Mouse (Mus musculus) heart, embryonic 16.5 days (tissue): Measurements from ENCODE around the gene Tmcc3. TPM values are rescaled to one million over a fixed set of nuclear protein-coding genes. Genes with fewer than 3 reads are reported as not detected.

Experiments used
- ATAC-seq: fragments of 200-750 bp; cut with Nextera tagmentation; replicated peaks from 2 replicates; pipeline ENCODE4 v1.8.0; 2017; ENCODE audit warnings: moderate number of reproducible peaks; ENCODE audit not compliant: insufficient read depth, low FRiP score; ENCODE audit errors: extremely low read depth
- H3K27ac ChIP-seq: fragments of 300-500 bp; sonication (generic); 2 replicates; pipeline ENCODE4 v1.5.1; 2014; ENCODE audit warnings: mild to moderate bottlenecking, low read length, control low read depth, moderate library complexity
- H3K27me3 ChIP-seq: fragments of 300-500 bp; sonication (generic); 2 replicates; pipeline ENCODE4 v1.6.1; 2014; ENCODE audit warnings: low read length, mixed read lengths; ENCODE audit not compliant: control insufficient read depth, insufficient read depth
- H3K36me3 ChIP-seq: fragments of 300-500 bp; sonication (generic); 2 replicates; pipeline ENCODE4 v1.6.1; 2014; ENCODE audit not compliant: control insufficient read depth, insufficient read depth
- H3K4me1 ChIP-seq: fragments of 300-500 bp; sonication (generic); 2 replicates; pipeline ENCODE4 v1.6.1; 2014; ENCODE audit warnings: low read length, mixed read lengths; ENCODE audit not compliant: control insufficient read depth, insufficient read depth
- H3K4me2 ChIP-seq: fragments of 300-500 bp; sonication (generic); 2 replicates; pipeline ENCODE4 v1.6.1; 2014; ENCODE audit warnings: low read depth, mild to moderate bottlenecking, control low read depth, low read length
- H3K4me3 ChIP-seq: fragments of 300-500 bp; sonication (generic); 2 replicates; pipeline ENCODE4 v1.5.1; 2014; ENCODE audit warnings: mild to moderate bottlenecking, control low read depth, low read length
- H3K9ac ChIP-seq: fragments of 300-500 bp; sonication (generic); 2 replicates; pipeline ENCODE4 v1.6.1; 2014; ENCODE audit warnings: low read length, control low read depth
- H3K9me3 ChIP-seq: fragments of 300-500 bp; sonication (generic); replicated peaks from 2 replicates; pipeline ENCODE4 v1.6.1; 2016; ENCODE audit warnings: low read length; ENCODE audit not compliant: control insufficient read depth
- WGBS: fragments of 180-500 bp; shearing (Covaris S2); extraction: QIAGEN DNeasy Blood & Tissue Kit; methylation state at CpG from one replicate; pipeline ENCODE4 v1.1.7; 2014; 5-methylcytosine and 5-hydroxymethylcytosine counted together
- polyA plus RNA-seq: library from polyadenylated mRNA; unstranded; fragments of >200 nt; fragmentation: Nextera tagmentation; extraction: Ambion mirVana; gene quantifications from 2 replicates; pipeline ENCODE4 v1.2.1, GENCODE M21; 2015

Tmcc3 gene
- polyA plus RNA-seq, 1 experiment from 2014 or later, result 11.4 TPM

GRCm38 (mm10) chr10:94495496-94496235, 183.9 kb downstream of the Tmcc3 start:
- Histone ChIP-seq H3K9me3 (no peaks in the 10 kb centered on the region), H3K4me3 (no peak overlapping the region), H3K4me2 (no peak overlapping the region), H3K36me3 (no peaks in the 10 kb centered on the region), H3K4me1 (peaks cover 10% of the 10 kb centered on the region), H3K9ac (no peak overlapping the region), H3K27ac (no peak overlapping the region), H3K27me3 (no peaks in the 10 kb centered on the region)
- 86% methylated on average over 7 of the region's 7 CpGs for WGBS
- ATAC-seq, result no peak

GRCm38 (mm10) chr10:94496826-94497440, 185.2 kb downstream of the Tmcc3 start:
- ATAC-seq, result no peak
- WGBS, result 66% methylated on average over 8 of the region's 8 CpGs

GRCm38 (mm10) chr10:94500210-94500876, 188.6 kb downstream of the Tmcc3 start:
- Histone ChIP-seq H3K27ac (no peak overlapping the region), H3K4me3 (no peak overlapping the region), H3K9me3 (no peaks in the 10 kb centered on the region), H3K36me3 (no peaks in the 10 kb centered on the region), H3K27me3 (no peaks in the 10 kb centered on the region), H3K4me2 (no peak overlapping the region), H3K9ac (no peak overlapping the region), H3K4me1 (peaks cover 9% of the 10 kb centered on the region)
- no peak for ATAC-seq
- 45% methylated on average over 16 of the region's 16 CpGs for WGBS

More at GRCm38 (mm10) chr10:94496826-94497440, 185.2 kb downstream of the Tmcc3 start:
- no peak overlapping the region for H3K4me3 ChIP-seq
- no peak overlapping the region for H3K9ac ChIP-seq
- no peaks in the 10 kb centered on the region for H3K36me3 ChIP-seq
- peaks cover 12% of the 10 kb centered on the region for H3K4me1 ChIP-seq
- H3K27ac ChIP-seq, result no peak overlapping the region
- no peaks in the 10 kb centered on the region for H3K27me3 ChIP-seq
- H3K4me2 ChIP-seq, result no peak overlapping the region
- H3K9me3 ChIP-seq, result no peaks in the 10 kb centered on the region

- H3K4me1 ChIP-seq, result peaks cover 9% of the 10 kb centered on the region
- H3K4me2 ChIP-seq, result no peak overlapping the region
- 81% methylated on average over 7 of the region's 7 CpGs for WGBS
- H3K9me3 ChIP-seq, result no peaks in the 10 kb centered on the region
- no peak for ATAC-seq
- no peaks in the 10 kb centered on the region for H3K36me3 ChIP-seq
- no peak overlapping the region for H3K4me3 ChIP-seq
- H3K27ac ChIP-seq, result no peak overlapping the region
- H3K9ac ChIP-seq, result no peak overlapping the region
- no peaks in the 10 kb centered on the region for H3K27me3 ChIP-seq
These were observed 189.1 kb downstream of the Tmcc3 start for GRCm38 (mm10) chr10:94500877-94501273.

DNA sequence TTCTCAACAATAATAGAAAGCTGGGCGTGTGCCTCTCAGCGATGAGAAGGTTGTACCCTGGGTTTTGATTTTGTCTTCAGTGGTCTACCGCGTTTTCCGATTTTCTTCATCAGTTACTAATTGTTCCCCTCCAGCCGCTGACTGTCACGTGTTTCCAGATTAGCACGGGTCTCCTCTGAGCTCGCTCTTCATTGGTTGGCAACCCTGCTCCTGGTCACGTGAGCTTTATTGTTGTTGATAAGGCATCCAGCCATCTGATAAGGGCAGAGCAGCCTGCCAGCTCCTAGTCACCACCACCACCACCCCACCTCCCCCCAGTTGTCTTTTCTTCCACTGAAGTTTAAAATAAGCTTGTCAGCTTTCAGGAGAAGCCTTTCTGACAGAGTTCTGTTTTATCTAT, 190.0 kb downstream of the Tmcc3 start:
- H3K4me1 ChIP-seq, result peaks cover 9% of the 10 kb centered on the region
- 56% methylated on average over 10 of the region's 10 CpGs for WGBS
- no peaks in the 10 kb centered on the region for H3K9me3 ChIP-seq
- H3K4me2 ChIP-seq, result no peak overlapping the region
- no peaks in the 10 kb centered on the region for H3K36me3 ChIP-seq
- H3K27ac ChIP-seq, result no peak overlapping the region
- no peak overlapping the region for H3K4me3 ChIP-seq
- no peak overlapping the region for H3K9ac ChIP-seq
- ATAC-seq, result no peak
- no peaks in the 10 kb centered on the region for H3K27me3 ChIP-seq

- WGBS, result 67% methylated on average over 16 of the region's 16 CpGs
- Histone ChIP-seq H3K4me2 (no peak overlapping the region), H3K27ac (peak overlapping the region; percentile 31; the same call in 1 of the 2 replicates)
These were observed 193.6 kb downstream of the Tmcc3 start for GRCm38 (mm10) chr10:94505248-94505772.

GRCm38 (mm10) chr10:94508863-94509262, 197.1 kb downstream of the Tmcc3 start:
- Histone ChIP-seq H3K4me1 (peaks cover 1% of the 10 kb centered on the region; the same call in 1 of the 2 replicates), H3K9ac (no peak overlapping the region), H3K27me3 (no peaks in the 10 kb centered on the region), H3K36me3 (no peaks in the 10 kb centered on the region), H3K4me3 (no peak overlapping the region), H3K4me2 (no peak overlapping the region), H3K27ac (no peak overlapping the region), H3K9me3 (no peaks in the 10 kb centered on the region)
- WGBS, result 52% methylated on average over 5 of the region's 5 CpGs
- ATAC-seq, result no peak

More at GRCm38 (mm10) chr10:94505248-94505772, 193.6 kb downstream of the Tmcc3 start:
- Histone ChIP-seq H3K36me3 (no peaks in the 10 kb centered on the region), H3K27me3 (no peaks in the 10 kb centered on the region), H3K9ac (no peak overlapping the region), H3K9me3 (no peaks in the 10 kb centered on the region), H3K4me1 (peaks cover 9% of the 10 kb centered on the region), H3K4me3 (no peak overlapping the region)
- ATAC-seq, result no peak

DNA sequence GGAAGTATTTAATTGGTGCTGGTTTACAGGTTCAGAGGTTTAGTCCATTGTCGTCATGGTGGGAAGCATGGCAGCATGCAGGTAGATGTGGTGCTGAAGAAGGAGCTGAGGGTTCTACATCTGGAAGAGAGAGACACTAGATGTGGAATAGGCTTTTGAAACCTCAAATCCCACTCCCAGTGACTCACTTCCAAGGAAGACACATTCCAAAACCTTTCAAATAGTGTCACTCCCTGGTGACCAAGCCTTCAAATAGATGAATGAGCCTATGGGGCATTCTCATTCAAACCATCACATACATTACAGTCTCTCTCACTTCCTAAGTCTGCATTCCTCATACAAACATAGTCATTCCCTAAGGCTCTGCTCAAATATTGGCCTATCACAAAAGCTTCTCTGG, 201.0 kb downstream of the Tmcc3 start:
- WGBS, result 89% methylated on average over 1 of the region's 1 CpGs
- H3K9me3 ChIP-seq, result no peaks in the 10 kb centered on the region
- no peak overlapping the region for H3K27ac ChIP-seq
- H3K9ac ChIP-seq, result no peak overlapping the region
- no peaks in the 10 kb centered on the region for H3K36me3 ChIP-seq
- no peak overlapping the region for H3K4me3 ChIP-seq
- no peak overlapping the region for H3K4me2 ChIP-seq
- peaks cover 17% of the 10 kb centered on the region for H3K4me1 ChIP-seq
- ATAC-seq, result no peak
- no peaks in the 10 kb centered on the region for H3K27me3 ChIP-seq
